Mouse (Mus musculus) liver, embryonic 14.5 days (tissue): Measurements from ENCODE around the gene Dlg1.

ENCODE experiments used
- CTCF ChIP-seq: IDR thresholded peaks from 2 replicates; pipeline ENCODE4 v1.5.1; 2016; ENCODE audit warnings: antibody characterized with exemption, low read depth, control low read depth
- EP300 ChIP-seq: IDR thresholded peaks from 2 replicates; pipeline ENCODE4 v1.6.1; 2016; ENCODE audit warnings: antibody characterized with exemption, low read depth

- TF ChIP-seq EP300 (no peak), CTCF (no peak)
These were observed 59.7 kb downstream of the Dlg1 start for GRCm38 (mm10) chr16:31722991-31723390.
